Mouse (Mus musculus) ovary, adult 18-20 months (tissue): ENCODE measurements around the gene Tas2r139.
"Not testable (repeated sequence)": the region's sequence is repeated elsewhere in the genome, so short reads cannot be mapped to it uniquely, and the experiment has no call there.

Experiments used
- DNase-seq: peaks from one replicate; pipeline ENCODE4 v3.0.0; 2022; ENCODE audit warnings: low spot score, mixed read lengths

Tas2r139 gene

DNA sequence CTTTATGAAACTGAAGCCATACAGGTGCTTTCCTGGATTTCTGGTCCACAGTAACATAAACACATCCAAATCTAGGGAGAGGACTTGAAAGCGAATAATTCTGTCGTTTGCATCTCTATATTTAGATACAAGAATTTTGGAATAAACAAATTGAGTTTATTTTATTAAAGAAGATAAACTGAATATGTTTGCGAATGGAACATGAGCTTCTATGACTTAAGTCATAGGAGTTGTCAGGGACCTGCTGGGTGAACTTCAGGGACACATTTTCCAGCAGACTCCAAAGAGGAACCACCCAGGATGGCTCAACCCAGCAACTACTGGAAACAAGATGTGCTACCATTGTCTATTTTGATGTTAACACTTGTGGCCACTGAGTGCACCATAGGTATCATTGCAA lies at the start of gene Tas2r139:
Tas2r139 (plus strand) TSS at position 301 of the 400 bp plus-strand sequence.
- no peak for DNase-seq

DNA sequence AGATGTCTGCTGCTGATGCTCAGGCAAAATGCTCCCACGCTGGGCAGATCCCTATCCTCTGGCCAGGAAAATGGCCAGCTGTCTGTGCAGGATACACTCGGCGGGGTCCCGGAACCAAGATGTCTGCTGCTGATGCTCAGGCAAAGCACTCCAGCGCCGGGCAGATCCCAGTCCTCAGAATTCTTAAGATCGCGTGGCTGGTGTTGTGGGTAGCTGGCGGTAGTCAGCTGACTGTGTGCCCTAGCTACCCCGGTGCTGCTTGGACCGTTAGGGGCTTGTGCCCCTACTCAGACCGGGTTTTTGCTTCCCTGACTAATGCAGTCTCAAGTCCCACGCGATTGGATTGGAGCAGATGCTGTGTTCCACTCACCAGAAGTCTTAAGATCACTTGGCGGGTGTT lies 10.4 kb downstream of the Tas2r139 start:
- DNase-seq: not testable (repeated sequence)

DNA sequence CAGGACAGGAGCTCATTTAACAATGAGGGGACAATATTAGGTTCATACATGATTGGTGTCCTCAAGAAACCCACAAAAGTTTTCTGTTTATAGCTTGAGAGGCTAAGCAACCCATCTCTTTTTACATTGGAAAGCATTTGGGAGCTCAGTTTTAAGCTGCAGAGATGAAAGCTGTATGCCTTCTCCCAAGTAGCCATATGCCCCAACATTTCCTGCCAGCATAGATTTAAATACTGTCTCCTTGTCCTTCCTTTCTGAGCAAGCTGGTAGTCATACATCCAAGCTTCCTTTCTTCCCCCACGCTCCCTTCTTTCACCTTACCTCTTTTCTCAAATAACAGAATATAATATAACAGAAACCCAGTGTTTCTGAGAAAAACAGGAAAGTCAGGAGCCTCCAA lies 41.7 kb downstream of the Tas2r139 start:
- DNase-seq: no peak

DNA sequence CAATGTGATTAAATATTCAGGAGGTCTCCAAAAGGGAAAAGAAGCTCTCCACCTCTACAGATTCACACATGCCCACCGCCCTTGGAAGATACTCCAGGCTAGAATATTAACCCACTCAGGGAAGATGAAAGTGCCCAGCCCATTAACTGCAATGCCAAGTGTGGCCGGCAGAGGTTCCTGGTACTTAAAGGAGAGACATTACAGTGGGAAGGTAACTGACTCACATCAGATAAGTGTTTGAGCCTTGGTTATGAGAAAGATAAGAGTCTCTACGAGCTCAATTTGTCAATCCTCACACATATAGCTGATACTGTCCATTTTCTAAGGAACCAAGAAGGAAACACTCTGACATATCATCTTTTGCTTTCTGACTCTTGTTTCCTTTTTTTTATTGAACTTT lies 45.5 kb downstream of the Tas2r139 start:
- DNase-seq: no peak
